Mouse (Mus musculus) kidney, adult 2 months (tissue): ENCODE measurements around the gene Hsf5.

Experiments
- CTCF ChIP-seq: fragments of 200-500 bp; conservative IDR thresholded peaks from 2 replicates; pipeline ENCODE4 v1.5.1; 2011; ENCODE audit warnings: low read depth, mild to moderate bottlenecking, control low read depth, low read length, moderate library complexity, mixed read lengths; ENCODE audit not compliant: insufficient read depth, insufficient read length
- POLR2A ChIP-seq: fragments of 200-500 bp; IDR thresholded peaks from one replicate; pipeline ENCODE4 v1.6.1; 2011; ENCODE audit warnings: low read depth, low read length, control low read depth

- TF ChIP-seq CTCF (no peak), POLR2A (no peak)
These were observed 58.6 kb downstream of the Hsf5 start for GRCm38 (mm10) chr11:87675606-87676005.
